Mouse (Mus musculus) heart, embryonic 10.5 days (tissue): ENCODE data around the gene Ubap1. TPM values are rescaled to one million over a fixed set of nuclear protein-coding genes. Genes with fewer than 3 reads are reported as not detected.
A peak's percentile ranks its signal among the peaks of the same experiment; 100 is the strongest.

Source experiments
- DNase-seq: peaks from one replicate; pipeline ENCODE4 v3.0.0-alpha.2; 2017; ENCODE audit warnings: low spot score
- H3K27ac ChIP-seq: fragments of 300-500 bp; sonication (generic); 2 replicates; pipeline ENCODE4 v1.5.1; 2016; ENCODE audit warnings: mild to moderate bottlenecking
- H3K27me3 ChIP-seq: fragments of 300-500 bp; sonication (generic); 2 replicates; pipeline ENCODE4 v1.6.1; 2016; ENCODE audit warnings: mild to moderate bottlenecking; ENCODE audit not compliant: poor library complexity, insufficient read depth, severe bottlenecking
- H3K36me3 ChIP-seq: fragments of 300-500 bp; sonication (generic); 2 replicates; pipeline ENCODE4 v1.6.1; 2016; ENCODE audit warnings: mild to moderate bottlenecking, moderate library complexity
- H3K4me1 ChIP-seq: fragments of 300-500 bp; sonication (generic); 2 replicates; pipeline ENCODE4 v1.6.1; 2016; ENCODE audit warnings: mild to moderate bottlenecking
- H3K4me3 ChIP-seq: fragments of 300-500 bp; sonication (generic); 2 replicates; pipeline ENCODE4 v1.5.1; 2016; ENCODE audit warnings: mild to moderate bottlenecking, moderate library complexity
- H3K9me3 ChIP-seq: fragments of 300-500 bp; sonication (generic); 2 replicates; pipeline ENCODE4 v1.6.1; 2016; ENCODE audit warnings: mild to moderate bottlenecking, moderate library complexity
- WGBS: fragments of 180-500 bp; shearing (Covaris S2); methylation state at CpG from one replicate; pipeline ENCODE4 v1.1.7; 2016; 5-methylcytosine and 5-hydroxymethylcytosine counted together
- polyA plus RNA-seq: library from polyadenylated mRNA; unstranded; fragments of >200 nt; fragmentation: Nextera tagmentation; extraction: Ambion mirVana; gene quantifications from 2 replicates; pipeline ENCODE4 v1.2.1, GENCODE M21; 2016

Gene Ubap1
- polyA plus RNA-seq, 1 experiment from 2014 or later, result 56.6 TPM

DNA sequence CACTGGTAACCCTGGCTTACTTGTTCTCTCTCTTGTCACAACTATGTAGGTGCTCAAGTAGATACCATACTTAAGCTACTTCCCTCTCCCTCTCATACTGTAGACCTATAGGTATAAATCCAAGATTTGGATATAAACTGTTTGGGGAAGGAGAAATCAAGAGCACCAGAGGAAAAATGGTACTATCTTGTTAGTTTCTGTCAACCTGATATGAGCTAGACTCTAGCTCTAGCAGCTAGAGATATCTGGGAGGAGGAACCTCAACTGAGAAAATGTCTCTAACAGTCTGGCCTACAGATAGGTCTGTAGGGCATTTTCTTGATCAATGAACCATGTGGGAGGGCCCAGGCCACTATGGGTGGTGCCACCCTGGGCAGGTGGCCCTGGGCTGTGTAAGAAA, 52.4 kb downstream of the Ubap1 start:
- no peak for DNase-seq
- H3K27ac ChIP-seq, result no peak overlapping the region
- H3K9me3 ChIP-seq, result no peaks in the 10 kb centered on the region
- peaks cover 50% of the 10 kb centered on the region for H3K36me3 ChIP-seq
- no peak overlapping the region for H3K4me3 ChIP-seq
- H3K27me3 ChIP-seq, result no peaks in the 10 kb centered on the region
- H3K4me1 ChIP-seq, result no peaks in the 10 kb centered on the region

DNA sequence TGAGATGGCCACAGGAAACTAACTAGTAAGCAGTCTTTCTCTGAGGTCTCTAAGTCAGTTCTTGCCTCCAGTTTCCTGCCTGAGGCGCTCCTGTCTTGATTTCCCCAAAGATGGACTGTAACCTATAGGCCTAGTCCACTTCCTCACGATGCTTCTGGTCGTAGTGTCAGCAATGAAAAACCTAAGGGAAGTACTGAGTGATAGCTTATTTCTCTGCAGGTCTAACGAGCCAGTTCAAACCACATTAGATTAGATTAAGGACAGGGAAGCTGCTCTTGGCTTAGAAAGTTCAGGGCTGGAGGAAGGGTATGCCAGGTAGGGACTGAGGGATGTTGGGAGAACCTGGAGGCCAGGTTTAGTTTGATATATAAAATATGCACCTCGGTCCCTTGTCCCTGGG, 52.8 kb downstream of the Ubap1 start:
- Histone ChIP-seq H3K4me3 (no peak overlapping the region), H3K9me3 (no peaks in the 10 kb centered on the region), H3K27ac (no peak overlapping the region), H3K36me3 (peaks cover 53% of the 10 kb centered on the region), H3K4me1 (no peaks in the 10 kb centered on the region), H3K27me3 (no peaks in the 10 kb centered on the region)
- WGBS, result 85% methylated on average over 5 of the region's 5 CpGs
- no peak for DNase-seq

DNA sequence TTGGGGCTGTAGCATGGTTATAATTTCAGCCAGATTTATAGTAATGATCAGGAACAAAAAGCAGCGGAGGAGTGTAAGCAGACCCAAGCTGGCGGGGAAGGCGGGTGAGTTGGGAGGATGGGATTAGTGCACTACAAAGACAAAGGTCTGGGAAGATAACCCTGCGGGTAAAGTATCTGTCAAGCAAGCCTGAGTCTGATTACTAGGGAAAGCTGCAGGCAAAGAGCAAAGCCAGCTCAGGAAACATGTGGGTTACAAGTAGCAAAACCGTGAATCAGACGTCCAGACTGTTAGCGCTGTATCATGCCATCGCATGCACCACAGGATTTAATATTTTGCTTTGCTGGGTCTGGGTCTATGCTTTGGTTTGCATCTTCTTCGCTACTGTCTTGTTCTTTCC, 57.8 kb downstream of the Ubap1 start:
- 81% methylated on average over 9 of the region's 9 CpGs for WGBS
- no peak overlapping the region for H3K4me3 ChIP-seq
- no peaks in the 10 kb centered on the region for H3K9me3 ChIP-seq
- H3K36me3 ChIP-seq, result peaks cover 31% of the 10 kb centered on the region; the same call in 1 of the 2 replicates
- peak; percentile 59 for DNase-seq
- H3K4me1 ChIP-seq, result no peaks in the 10 kb centered on the region
- H3K27me3 ChIP-seq, result no peaks in the 10 kb centered on the region
- no peak overlapping the region for H3K27ac ChIP-seq

DNA sequence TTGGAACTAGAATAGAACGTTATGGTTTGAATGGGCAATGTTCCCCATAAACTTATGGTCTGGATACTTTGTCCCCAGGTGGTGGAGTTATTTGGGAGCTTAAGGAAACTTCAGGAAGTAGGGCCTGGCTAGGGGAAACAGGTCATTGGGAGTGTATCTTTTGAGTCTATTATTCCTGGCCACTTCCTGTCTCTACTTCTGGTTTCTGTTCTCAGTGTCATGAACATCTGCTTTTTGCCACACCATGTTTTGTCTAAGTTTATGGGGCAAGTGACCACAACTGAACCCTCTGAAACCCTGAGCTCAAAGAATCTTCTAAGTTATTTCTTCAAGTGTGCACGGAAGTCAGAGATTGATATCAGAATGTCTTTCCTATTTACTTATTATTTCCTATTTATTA, 58.6 kb downstream of the Ubap1 start:
- Histone ChIP-seq H3K27ac (no peak overlapping the region), H3K4me3 (no peak overlapping the region), H3K27me3 (no peaks in the 10 kb centered on the region), H3K4me1 (no peaks in the 10 kb centered on the region), H3K36me3 (peaks cover 33% of the 10 kb centered on the region), H3K9me3 (no peaks in the 10 kb centered on the region)
- WGBS, result 95% methylated on average over 2 of the region's 2 CpGs
- peak; percentile 7 for DNase-seq

DNA sequence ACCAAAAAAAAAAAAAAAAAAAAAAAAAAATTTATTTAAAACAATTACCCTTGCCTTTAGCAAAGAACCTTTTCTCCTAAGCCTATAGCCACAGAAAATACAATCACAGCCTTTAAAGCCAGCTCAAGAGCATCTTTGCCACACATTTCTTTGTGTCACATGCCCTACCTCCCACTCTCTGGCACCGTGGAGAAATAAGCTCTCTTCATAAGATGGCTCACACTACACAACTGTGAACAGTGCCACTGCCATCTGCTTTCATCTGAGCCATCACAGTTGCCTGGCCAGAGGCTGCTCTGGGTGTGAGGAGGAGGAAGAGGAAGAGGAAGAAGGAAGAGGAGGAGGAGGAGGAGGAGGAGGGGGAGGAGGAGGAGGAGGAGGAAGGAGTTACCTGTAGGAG, 60.5 kb downstream of the Ubap1 start:
- H3K27ac ChIP-seq, result no peak overlapping the region
- 93% methylated on average over 1 of the region's 1 CpGs for WGBS
- peaks cover 27% of the 10 kb centered on the region for H3K36me3 ChIP-seq
- no peaks in the 10 kb centered on the region for H3K4me1 ChIP-seq
- H3K9me3 ChIP-seq, result no peaks in the 10 kb centered on the region
- no peak for DNase-seq
- no peaks in the 10 kb centered on the region for H3K27me3 ChIP-seq
- H3K4me3 ChIP-seq, result no peak overlapping the region

DNA sequence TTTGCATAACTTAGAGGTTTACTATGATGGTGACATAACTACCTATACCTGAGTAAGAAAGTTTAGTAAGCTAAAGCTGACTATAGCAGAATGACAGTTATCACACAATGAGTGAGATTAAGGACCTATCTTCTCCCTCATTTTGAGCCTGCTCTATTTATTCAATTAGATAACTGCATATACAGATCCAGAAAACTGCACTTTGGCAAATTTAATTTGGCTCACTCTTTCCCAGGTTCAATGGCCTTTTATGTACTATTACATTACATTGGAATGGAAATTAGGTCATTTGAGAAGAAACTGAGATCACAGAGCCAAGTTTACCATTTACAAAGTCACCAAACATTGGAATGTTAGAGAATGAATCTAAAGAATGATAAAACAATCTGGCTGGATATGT, 68.2 kb downstream of the Ubap1 start:
- H3K27ac ChIP-seq, result no peak overlapping the region
- no peaks in the 10 kb centered on the region for H3K9me3 ChIP-seq
- DNase-seq, result no peak
- no peaks in the 10 kb centered on the region for H3K4me1 ChIP-seq
- H3K36me3 ChIP-seq, result peaks cover 6% of the 10 kb centered on the region; the same call in 1 of the 2 replicates
- no peaks in the 10 kb centered on the region for H3K27me3 ChIP-seq
- H3K4me3 ChIP-seq, result no peak overlapping the region

DNA sequence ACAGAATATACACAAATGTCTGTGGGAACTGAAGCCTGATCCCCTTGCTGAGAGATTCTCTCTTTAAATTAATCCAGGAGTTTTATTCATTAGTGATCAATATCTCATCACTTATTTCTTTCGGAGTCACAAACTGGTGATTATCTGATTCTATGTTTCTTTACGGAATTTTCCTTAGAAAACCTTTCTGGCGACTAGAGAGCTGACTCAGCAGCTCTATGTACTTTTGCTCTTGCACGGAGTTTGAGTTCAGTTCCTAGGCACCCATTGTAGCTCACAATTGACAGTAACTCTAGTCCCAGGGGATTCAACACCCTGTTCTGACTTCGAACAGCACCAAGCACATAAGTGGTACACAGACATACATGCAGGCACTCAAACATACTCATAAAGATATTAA, 90.1 kb downstream of the Ubap1 start:
- Histone ChIP-seq H3K9me3 (no peaks in the 10 kb centered on the region), H3K27me3 (no peaks in the 10 kb centered on the region), H3K27ac (no peak overlapping the region), H3K4me3 (no peak overlapping the region), H3K4me1 (no peaks in the 10 kb centered on the region), H3K36me3 (no peaks in the 10 kb centered on the region)
- no peak for DNase-seq
- whole genome bisulfite sequencing, result 86% methylated on average over 5 of the region's 5 CpGs

Other genes starting within 250 kb of the Ubap1 start
- gene Nol6, start 224.5 kb upstream of the Ubap1 start, polyA plus RNA-seq, result 26.0 and 26.8 TPM in 2 replicates
- gene Ube2r2, start 213.3 kb upstream of the Ubap1 start, polyA plus RNA-seq, result 64.2 and 84.7 TPM in 2 replicates
- gene Ubap2, start 73.9 kb upstream of the Ubap1 start, polyA plus RNA-seq, result 82.1 and 87.0 TPM in 2 replicates
- 49.0 and 49.9 TPM in 2 replicates for gene Dcaf12, start 34.1 kb upstream of the Ubap1 start, polyA plus RNA-seq
- 6.9 and 9.1 TPM in 2 replicates for gene Kif24, start 115.9 kb downstream of the Ubap1 start, polyA plus RNA-seq
- gene Nudt2, start 116.2 kb downstream of the Ubap1 start, polyA plus RNA-seq, result 48.1 and 56.6 TPM in 2 replicates
- 2.9 and 3.2 TPM in 2 replicates for gene AI464131, start 154.1 kb downstream of the Ubap1 start, polyA plus RNA-seq
- 1.0 TPM in 1 of 2 replicates, not detected in the other for gene 1110017D15Rik, start 168.3 kb downstream of the Ubap1 start, polyA plus RNA-seq
- 1.5 and 2.2 TPM in 2 replicates for gene Fam219a, start 220.5 kb downstream of the Ubap1 start, polyA plus RNA-seq
- gene Dnaic1, start 220.8 kb downstream of the Ubap1 start, polyA plus RNA-seq, result 1.4 and 1.7 TPM in 2 replicates